Mouse (Mus musculus) CD4-positive, CD25-positive, alpha-beta regulatory T cell, adult 4 months (primary cell): ENCODE measurements around the gene Lsr. TPM values are rescaled to one million over a fixed set of nuclear protein-coding genes. Genes with fewer than 3 reads are reported as not detected.
A peak's percentile ranks its signal among the peaks of the same experiment; 100 is the strongest.
"Not testable (repeated sequence)": the region's sequence is repeated elsewhere in the genome, so short reads cannot be mapped to it uniquely, and the experiment has no call there.

Experiments used
- ATAC-seq: one replicate; pipeline ENCODE4 v1.8.0; 2017
- polyA plus RNA-seq, 2 experiments: library from polyadenylated mRNA; unstranded; fragments of 100-300 nt; shearing (Covaris generic); gene quantifications; one replicate each; pipeline ENCODE4 v1.2.1; 2017

Gene Lsr
- polyA plus RNA-seq, 2 experiments from 2014 or later, result 1.8 to 2.6 TPM

DNA sequence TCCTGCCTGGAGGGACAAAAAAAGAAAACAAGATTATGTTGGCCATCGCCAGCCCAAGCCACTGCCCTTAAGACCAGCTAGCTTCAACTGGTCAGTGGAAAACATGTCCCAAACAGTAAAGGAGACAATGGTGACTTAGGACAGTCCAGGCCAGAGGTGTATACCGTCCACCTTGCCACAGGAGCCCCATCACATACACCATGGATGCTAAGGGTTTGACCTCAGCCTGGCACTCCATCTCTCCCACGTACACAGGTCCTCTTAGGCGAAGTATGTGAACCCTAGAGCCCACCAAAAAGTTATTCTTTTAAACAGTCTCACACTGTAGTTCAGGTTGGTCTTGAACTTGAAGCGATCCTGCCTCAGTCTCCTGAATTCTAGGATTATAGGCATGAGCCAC, 10.4 kb downstream of the Lsr start:
- no peak for ATAC-seq

DNA sequence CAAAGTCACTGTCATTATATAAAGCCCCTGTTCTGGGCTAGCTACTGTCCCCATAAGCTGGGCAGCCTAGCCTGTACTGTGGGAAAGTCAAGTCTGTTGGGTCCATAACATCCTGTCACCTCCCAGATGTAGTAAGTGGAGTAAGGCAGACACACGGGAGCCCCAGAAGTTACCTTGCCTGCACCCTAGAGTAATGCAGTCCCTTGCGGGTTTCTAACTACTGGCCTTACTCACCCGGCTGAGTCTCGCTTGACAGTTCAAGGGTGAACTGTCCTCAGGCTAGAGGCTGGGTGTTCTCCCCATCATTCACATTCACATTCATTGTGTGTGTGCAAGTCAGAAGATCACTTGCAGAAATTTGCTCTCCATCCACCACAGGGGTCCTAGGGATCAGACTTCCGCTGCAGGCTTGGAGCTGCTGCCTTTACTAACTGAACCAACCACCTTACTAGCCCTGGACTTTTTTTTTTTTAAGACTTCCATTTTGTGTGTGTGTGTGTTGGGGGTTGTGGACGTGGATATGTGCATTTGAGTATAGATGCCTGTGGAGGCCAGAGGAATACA, 13.4 kb downstream of the Lsr start:
- no peak for ATAC-seq

DNA sequence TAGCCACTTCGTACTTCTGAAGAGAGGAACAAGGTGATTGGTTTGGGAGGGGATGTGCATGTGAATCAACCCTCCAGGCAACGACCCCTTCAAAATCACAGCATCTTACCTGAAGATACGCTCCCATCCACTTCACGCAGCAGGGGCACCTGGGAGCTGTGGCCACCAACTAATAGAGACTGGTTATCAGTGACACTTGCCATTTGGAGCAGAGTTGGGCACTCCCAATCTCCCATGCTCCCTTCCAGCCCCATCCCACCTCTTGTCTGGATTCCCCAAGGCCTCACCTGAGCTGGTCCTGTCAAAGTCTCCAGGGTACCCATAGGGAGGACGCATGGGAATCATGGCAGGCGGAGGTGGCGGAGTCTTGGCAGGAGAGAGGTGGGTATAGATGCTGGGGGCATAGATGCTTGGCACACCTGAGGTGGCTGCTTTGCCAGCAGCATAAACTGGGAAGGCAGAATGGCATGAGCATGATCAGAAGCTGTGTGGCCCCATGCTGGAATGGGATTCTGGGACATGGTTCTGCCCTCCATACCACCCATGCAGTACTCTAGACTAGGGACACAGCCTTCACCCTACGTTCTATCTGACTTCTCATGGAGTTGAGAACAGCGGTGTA, 14.3 kb downstream of the Lsr start:
- no peak for ATAC-seq

DNA sequence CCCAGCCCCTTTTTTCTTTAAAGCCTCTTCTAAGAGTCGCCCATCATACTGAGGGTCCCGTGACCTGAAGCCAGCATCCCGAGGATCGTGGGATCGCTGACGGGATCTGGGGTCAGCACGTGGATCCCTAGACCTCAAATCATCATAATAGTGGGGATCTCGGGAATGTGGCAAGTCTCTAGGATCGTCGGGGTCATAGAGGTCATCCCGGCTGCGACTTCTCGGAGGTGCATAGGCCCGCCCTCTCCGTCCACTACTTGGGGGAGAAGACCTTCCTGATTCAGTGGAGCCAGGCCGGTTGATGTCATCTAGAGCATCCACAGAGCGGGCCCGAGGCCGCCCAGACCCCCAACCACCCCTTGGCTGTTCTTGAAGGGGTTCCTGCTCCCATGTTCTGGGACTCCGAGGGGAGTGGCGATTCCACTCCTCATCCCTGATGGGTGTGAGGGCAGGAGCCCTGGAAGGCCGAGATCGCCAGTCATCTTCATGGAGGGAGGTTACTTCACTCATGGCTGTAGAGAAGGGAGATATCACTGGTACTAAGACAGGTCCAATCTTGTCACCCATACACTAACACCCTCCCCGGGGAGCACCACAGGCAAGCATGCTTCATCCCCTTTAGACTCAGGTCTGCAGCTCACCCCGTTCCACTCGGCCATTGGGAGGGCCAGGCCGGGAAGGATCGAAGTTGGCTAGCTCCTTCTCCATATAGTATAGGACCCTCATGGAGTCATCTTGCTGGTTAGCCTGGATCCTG, 15.0 kb downstream of the Lsr start:
- no peak for ATAC-seq

DNA sequence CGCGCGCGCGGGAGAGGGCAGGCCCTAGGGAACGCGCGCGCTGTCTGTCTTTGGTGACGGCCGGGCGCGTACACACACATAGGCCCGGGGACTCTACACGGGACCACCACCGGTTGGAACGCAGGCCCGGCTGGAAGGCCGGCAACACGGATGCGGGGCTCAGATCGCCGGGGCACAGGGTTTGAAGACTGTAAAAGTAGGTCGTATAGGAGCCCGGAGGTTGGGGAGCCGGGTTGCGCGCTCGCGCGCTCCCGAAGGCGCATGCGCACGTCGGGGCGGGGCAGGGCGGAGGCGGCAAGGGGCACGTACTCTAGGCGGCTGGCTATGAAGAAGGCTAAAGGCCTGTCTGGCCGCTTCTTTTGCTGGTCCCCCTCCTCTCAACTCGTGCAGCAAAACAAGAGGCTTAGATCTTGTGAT, 15.9 kb downstream of the Lsr start:
- ATAC-seq, result peak; percentile 67

DNA sequence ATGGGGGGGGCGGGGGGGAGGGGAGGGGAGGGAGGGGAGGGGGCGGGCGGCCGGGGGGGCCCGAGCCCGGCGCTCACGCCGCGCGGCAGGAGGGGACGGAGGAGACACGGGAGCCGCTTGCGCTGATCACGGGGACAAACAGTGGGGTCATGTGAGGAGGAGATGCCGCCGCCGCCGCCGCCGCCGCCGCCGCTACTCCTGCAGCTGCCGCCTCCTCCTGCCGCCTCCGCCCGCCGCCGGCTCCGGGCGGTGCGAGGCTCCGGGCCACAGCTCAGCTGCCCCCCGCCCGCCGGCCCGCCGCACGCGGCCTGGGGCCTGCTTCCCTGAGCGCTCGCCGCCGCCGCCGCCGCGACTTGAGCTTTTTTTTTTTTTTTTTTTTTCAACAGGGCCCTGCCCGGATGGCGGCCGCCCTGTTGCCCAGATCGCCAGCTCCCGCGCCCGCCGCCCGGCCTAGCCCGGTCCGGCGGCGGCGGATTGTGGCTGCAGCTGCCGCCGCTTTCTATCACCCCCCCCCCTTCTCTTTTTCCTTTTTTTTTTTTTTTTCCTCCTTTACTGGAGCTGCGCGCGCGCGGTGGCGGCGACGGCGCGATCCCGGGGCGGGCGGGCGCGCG, 16.4 kb downstream of the Lsr start, which contains the start of gene Usf2:
Gene Usf2, minus strand, starts transcription at position 48 of the 611 bp plus-strand sequence.
- ATAC-seq, result peak; percentile 57

DNA sequence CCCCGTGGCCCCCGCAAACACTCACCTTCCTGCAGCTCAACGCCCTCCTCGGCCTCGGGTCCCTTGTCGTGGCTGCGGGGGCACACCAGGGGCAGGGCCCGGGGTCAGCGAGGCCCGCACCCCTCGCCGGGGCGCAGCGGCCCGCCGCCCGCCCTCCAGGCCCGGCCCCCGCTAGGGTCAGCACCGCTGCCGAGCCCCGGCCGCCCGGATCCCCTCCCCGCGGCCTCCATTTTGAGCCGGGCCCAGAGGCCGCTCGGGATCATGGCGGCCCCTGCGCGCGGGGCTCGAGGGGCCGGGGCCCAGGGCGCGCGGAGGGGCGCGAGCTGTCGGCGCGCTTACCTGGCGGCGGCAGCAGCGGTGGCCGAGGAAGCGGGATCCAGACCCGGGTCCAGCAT, 16.9 kb downstream of the Lsr start:
- ATAC-seq, result peak; percentile 25

DNA sequence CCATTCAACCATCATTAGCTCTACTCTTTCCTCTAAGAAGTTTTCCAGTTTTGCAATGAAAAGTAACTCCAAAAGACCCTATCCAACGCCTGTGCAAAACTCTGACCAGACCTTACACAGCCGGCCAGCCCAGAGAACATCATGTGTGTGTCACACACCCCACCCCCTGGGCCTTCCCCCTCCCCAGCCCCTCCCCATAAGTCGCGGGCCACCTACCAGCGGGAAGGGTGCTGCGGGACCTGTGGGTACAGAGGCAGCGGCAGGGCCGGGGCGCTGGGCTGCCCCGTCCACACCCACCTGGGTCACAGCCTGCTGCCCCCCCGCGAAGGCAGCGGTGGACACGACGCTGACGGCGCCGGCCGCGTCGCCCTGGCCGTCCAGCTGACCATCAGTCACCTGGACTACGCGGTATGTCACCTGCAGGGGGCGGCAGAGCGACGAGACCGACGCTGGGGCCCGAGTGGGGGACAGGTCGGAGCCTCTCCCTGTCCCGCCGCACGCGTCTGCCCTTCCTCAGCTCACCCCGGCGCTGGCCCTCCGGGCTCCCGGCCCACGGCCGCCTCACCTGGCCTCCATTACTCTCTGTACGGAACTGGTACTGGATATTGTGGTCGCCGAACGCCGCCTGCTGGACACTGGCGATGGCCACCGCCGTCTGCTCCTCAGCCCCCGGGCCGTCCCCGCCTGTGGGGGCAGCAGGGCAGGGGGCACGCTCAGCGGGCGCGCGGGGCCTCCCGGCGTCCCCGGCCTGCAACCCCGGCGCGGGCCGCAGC, 17.5 kb downstream of the Lsr start:
- ATAC-seq, result peak; percentile 35

DNA sequence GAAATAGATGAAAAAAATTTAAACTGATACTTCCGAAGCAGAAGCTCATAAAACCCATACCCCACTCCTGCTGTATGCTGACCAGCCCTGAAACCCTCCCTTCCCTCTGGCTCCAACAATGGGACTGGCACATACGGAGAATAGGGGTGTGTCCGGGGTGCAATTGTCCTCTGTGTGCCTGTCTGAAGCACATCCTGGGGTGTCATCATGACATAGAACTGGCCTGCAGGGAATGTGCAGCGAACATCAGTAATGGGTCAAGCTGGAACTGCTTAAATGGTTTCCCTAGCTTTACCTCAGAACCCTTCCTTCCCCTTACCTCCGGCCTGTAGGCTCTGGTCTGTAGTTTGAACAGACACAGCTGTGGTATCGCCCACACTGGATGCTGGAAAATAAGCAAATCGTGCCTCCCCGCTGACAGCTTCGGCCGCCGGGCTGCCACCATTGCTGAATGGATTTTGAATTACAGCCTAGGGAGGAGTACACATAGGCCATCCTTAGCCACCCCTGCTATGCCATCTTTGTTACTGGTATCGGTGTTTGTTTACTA, 18.2 kb downstream of the Lsr start:
- no peak for ATAC-seq

DNA sequence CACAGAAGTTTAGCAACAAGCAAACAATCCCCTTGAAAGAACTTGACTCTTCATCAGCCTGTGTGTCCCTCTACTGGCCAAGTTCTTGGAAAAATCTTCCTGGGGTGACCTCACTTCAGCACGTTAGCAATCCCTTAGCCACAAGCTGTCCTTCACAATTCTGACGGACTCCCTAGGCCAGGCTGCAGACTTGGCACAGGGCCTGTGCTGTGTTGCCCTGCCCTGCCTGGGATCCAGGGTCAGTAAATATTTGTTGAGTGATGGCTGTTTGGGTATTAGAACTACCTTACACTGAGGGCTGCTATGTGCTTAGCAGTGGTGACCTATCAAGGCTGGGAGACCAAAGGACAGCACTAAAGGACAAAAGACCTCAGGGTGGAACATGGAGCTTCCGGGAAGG, 19.2 kb downstream of the Lsr start:
- ATAC-seq, result no peak

DNA sequence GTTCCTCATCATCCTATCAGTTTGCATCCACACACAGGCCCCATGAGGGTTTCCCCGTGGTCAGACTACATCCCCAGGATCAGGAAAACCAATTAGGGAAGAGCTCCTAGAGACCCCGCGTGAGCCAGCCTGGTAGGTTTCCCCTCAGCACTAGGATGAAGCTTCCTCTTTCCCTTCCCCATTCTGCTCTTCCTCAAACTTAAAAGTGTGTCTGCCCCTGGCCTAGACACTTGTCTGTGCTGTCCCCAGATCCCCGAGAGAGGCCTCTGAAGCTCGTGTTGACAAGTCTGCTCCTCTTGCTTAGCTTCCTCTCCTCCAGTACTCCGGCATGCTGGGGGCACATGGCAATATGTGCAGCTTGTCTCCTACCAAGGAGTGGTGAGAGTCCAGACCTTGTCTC, 19.8 kb downstream of the Lsr start:
- no peak for ATAC-seq

DNA sequence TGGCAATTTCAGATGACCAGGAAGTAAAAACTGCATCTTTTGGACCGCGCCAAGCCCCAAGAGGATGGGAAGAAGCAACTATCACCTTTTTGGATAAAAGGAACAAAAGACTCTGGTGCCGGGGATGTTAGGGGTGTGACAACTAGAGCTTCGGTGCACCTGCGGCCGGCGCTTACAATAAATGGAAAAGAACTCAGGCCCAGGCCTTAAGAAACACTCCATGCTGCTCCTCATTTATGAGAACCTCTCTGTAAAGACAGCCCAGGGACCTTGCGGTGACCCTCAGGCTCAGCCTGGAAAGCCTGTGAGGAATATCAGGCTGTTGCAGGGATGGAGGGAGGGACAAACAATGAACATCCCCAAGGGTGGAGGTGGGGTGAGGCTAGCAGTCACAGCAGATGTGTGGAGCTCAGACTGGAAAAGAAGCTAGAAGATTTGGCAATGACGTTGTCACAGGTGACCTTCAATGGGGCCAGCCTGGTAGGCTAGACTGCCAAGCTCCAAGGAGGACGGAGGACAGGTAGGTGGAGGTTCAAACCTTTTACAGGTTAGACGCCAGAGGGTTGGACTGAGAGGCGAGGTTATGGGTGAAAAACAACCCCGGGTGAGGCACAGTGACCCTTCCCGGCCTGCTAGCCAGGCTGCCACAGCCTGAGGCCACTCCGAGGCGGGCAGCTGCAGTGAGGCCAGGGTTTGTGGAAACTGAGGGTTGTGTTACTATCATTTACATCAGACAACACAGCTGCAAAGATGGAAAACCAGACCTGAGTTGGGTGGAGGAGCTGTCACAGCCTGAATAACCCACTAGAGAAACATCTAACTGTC, 20.6 kb downstream of the Lsr start:
- no peak for ATAC-seq

DNA sequence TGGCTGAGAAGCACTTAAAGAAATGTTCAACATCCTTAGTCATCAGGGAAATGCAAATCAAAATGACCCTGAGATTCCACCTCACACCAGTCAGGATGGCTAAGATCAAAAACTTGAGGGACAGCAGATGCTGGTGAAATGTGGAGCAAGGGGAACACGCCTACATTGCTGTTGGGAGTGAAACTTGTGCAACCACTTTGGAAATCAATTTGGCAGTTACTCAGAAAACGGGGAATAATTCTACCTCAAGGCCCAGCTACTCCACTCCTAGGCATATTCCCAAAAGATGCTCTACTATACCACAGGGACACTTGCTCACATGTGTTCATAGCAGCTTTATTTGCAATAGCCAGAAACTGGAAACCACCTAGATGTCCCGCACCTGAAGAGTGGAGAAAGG, 23.4 kb downstream of the Lsr start:
- ATAC-seq, result not testable (repeated sequence)

DNA sequence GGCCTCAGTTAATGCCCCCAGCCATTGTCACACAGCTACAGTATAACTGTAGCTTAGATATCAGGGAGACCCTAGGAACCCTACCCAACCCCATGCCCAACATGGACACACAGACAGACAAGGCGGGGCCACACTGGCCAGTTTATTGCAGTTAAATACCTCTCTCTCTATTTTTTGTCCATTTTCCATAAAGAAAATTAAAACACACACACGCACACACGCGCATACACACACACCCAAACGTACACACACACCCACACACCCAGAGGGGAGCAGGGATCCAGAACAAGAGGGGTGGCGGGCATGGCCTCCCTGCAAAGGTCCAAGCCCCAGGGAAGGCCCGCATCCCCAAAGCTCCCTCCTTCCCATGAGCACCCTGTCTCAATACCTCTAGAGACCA, 27.4 kb downstream of the Lsr start:
- ATAC-seq, result no peak

DNA sequence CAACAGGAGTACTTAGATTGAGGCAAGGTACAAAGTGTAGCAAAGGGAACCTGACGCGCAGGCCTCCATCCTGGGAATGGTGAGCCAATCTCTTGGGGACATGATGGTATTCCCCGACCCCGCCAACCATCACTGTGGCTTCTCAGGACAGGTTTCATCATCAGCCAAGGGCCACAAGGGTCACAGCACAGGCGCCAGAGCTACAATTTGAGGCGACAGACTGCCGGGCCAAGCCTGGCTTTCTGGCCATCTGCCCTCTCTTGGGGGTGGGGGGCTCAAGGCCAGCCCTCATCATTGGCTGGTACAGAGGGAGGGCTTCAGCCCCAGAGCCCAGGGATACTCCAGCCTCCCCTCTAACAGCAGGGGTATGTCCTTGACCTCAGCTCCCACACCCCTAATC, 27.8 kb downstream of the Lsr start:
- not testable (repeated sequence) for ATAC-seq

DNA sequence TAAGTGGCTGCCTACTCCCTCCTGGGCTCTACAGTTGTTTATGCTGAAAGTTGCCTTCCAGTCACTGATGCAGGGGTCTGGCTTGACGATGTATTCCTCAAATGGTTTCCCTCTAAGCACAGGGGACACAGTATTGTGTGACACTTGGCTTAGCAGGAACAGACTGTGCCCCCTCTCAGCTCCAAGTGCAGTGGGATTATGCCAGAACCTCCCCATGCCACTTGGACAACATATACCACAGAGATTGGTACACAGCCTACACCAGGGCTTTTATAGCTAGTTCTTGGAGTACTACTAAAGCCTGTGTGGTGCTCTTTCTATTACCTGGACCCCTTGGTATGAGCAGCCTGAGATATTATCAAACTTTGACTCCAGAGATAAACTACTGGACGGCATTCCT, 28.6 kb downstream of the Lsr start:
- not testable (repeated sequence) for ATAC-seq

DNA sequence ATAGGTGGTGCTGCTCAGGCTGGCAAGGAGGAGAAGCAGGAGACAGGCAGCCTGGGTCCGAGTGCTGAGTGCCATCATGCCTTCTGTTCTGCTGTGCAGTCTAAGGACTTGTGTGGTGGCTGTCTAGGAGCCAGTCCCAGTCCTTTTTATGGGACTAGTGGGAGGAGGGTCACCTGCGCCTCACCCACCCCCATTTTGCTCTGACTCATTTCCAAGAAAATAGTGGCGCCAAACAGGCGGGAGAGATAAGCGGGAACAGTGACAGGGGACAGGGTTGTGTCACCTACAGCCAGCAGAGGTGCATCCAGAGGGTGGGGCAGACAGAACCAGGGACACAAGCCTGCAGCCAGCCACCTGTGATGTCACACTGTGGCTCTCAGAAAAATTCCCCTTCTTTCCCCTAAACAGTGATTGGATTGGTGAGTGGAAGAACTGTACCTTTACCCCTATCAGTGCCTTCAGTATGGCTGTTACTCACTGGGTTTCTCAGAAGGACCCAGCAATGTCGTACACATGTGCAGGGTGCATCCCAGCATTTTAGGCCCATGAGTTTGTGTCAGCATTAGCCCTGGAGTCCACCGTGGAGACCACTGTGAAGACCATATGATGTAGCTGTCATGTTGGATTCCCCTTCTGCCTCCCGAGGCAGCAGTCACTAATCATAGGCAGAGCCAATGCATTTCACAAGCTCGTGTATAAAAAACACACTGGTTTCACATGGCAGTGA, 29.2 kb downstream of the Lsr start, which contains the start of gene Hamp:
Gene Hamp, minus strand, starts transcription at position 124 of the 727 bp plus-strand sequence.
- no peak for ATAC-seq

DNA sequence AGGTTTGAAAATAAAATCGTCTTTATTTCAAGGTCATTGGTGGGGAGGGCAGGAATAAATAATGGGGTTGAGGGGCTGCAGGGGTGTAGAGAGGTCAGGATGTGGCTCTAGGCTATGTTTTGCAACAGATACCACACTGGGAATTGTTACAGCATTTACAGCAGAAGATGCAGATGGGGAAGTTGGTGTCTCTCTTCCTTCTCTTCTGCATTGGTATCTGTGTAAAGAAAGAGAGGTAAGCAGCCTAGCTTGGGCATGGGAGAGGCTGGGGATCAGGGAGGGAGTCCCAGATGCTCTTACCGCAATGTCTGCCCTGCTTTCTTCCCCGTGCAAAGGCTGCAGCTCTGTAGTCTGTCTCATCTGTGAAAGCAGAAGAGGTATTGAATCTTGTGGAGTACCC, 30.9 kb downstream of the Lsr start:
- ATAC-seq, result not testable (repeated sequence)

DNA sequence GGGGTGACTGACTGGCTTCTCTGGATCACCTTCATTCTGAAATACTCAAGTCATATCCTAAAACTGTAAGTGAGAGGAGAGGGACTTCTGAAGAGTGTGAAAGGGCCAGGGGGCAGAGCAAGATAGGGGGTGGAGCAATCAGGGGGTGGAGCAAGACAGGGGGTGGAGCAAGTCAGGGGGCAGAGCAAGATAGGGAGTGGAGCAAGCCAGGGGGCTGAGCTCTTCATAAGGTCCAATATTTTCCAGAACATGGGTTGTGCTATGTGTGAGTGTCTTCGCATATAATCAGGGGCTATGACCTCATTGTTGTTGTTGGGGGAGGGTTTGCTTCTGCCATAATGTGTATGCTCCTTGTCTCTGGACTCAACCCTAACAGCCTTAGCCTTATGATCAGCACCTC, 33.2 kb downstream of the Lsr start:
- peak; percentile 11 for ATAC-seq

DNA sequence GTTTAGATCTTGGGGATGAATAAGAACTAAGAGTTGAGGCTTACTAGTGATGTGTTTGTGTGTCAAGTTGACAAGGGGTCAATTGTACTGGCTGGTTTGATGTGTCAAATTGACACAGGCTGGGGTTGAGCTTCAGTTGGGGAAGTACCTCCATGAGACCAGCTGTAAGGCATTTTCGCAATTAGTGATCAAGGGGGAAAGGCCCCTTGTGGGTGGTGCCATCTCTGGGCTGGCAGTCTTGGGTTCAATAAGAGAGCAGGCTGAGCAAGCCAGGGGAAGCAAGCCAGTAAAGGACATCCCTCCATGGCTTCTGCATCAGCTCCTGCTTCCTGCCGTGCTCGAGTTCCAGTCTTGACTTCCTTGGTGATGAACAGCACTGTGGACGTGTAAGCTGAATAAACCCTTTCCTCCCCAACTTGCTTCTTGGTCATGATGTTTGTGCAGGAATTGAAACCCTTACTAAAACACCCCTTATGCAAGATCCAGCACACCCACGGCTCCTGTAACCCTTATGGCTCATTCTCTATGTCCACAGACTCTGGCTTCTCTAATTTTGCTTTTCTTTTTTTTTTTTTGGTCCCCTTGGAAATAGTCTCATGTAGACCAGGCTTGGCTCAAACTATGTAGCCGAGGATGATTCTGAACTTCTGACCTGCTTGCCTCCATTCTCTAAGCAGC, 37.7 kb downstream of the Lsr start:
- ATAC-seq, result not testable (repeated sequence)
